ENCODE assay signal across 11 mouse cellular contexts in the genomic region with DNA sequence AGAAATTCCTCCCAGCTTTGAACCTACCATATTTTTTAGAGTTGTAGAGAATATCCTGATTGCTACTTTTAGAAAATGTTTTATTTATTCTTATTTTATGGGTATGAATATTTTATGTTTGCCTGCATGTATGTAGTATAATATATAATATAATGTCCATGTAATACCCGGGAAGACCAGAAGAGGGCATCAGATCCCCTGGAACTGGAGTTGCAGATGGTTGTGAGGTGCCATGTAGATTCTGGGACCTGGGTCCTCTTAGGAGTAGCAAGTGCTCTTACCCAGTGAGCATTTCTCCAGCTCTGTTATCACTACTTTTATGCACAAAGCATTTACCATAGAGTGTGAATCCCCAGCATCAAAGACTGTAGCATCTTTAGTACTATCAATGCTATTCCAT. TPM values are rescaled to one million over a fixed set of nuclear protein-coding genes. Genes with fewer than 3 reads are reported as not detected.
A peak's percentile ranks its signal among the peaks of the same experiment; 100 is the strongest.
DNase-seq lines count a peak whose midpoint lies in the region; ATAC-seq and TF ChIP-seq lines count a peak whose summit lies in the region.
"Had no signal": no experiment of that assay in that cellular context is flagged by ENCODE, and none has a peak within 500 bp of the region (broad histone marks: within the 10 kb centered on the region; RNA-seq: fewer than 3 reads in every experiment).

No protein-coding gene starts in this region.

- WGBS in kidney, embryonic 14.5 days, result 14% methylated on average over 1 of the region's 1 CpGs

- no peak overlapping the region for H3K4me3 ChIP-seq in kidney, embryonic 14.5 days (ENCODE audit: low read length)
- H3K4me3 ChIP-seq in ES-Bruce4 (ENCODE audit: low read depth, low read length), result no peak overlapping the region
- H3K4me3 ChIP-seq: hindbrain, embryonic 10.5 days had no signal

- H3K4me1 ChIP-seq in kidney, embryonic 14.5 days (ENCODE audit: control insufficient read depth, insufficient read depth, low read length), result 0 out of 2 replicates have a peak, but pooled peaks cover 4% of the 10 kb centered on the region
- H3K4me1 ChIP-seq in ES-Bruce4 (ENCODE audit: control insufficient read depth, insufficient read depth, low read length), result no peaks in the 10 kb centered on the region

- TF ChIP-seq POLR2A in ES-Bruce4 (IDR thresholded peaks at IDR 0.05; ENCODE audit: insufficient read depth, low read length), result no peak

- no peak overlapping the region for H3K9ac ChIP-seq in kidney, embryonic 14.5 days (ENCODE audit: low read depth, low read length)
- no peak overlapping the region for H3K9ac ChIP-seq in ES-Bruce4 (ENCODE audit: low read depth, poor library complexity, severe bottlenecking)

- no peaks in the 10 kb centered on the region for H3K9me3 ChIP-seq in kidney, embryonic 14.5 days (ENCODE audit: control insufficient read depth, low read length)
- H3K9me3 ChIP-seq in ES-Bruce4 (replicated peaks; ENCODE audit: control insufficient read depth, insufficient read depth, low read length, poor library complexity, severe bottlenecking), result no peaks in the 10 kb centered on the region
- H3K9me3 ChIP-seq: hindbrain, embryonic 10.5 days had no signal

- H3K4me2 ChIP-seq in kidney, embryonic 14.5 days (replicated peaks; ENCODE audit: low read depth, low read length), result no peak overlapping the region

- DNase-seq in CD4-positive, CD25-positive, alpha-beta regulatory T cell, adult 2 months (ENCODE audit: low read depth, low spot score), result peak; percentile 37
- DNase-seq in kidney, postnatal 36 days, result peak; percentile 24 to 27
- DNase-seq in lung, postnatal 14 days, result peak; percentile 16
- DNase-seq in cerebellum, adult 11 months, result no peak
- no peak for DNase-seq in adrenal gland, postnatal 25 days
- DNase-seq: gastrocnemius, postnatal 25 days; layer of hippocampus, adult 9-11 months had no signal

- TF ChIP-seq CTCF in ES-Bruce4 (IDR thresholded peaks at IDR 0.05; ENCODE audit: low read depth, low read length), result peak; percentile 56

- H3K27me3 ChIP-seq in kidney, embryonic 14.5 days (ENCODE audit: control insufficient read depth, insufficient read depth, low read length), result peaks cover 4% of the 10 kb centered on the region; the same call in 1 of the 2 replicates
- H3K27me3 ChIP-seq in ES-Bruce4 (ENCODE audit: control insufficient read depth, insufficient read depth, low read length, poor library complexity, severe bottlenecking), result no peaks in the 10 kb centered on the region

- no peak for ATAC-seq in CD4-positive, CD25-positive, alpha-beta regulatory T cell, adult 4 months
- no peak for ATAC-seq in kidney, embryonic 14.5 days (ENCODE audit: low FRiP score, low TSS enrichment)

- H3K36me3 ChIP-seq in kidney, embryonic 14.5 days (ENCODE audit: control insufficient read depth, insufficient read depth, low read length), result no peaks in the 10 kb centered on the region
- no peaks in the 10 kb centered on the region for H3K36me3 ChIP-seq in ES-Bruce4 (ENCODE audit: control insufficient read depth, insufficient read depth, low read length, poor library complexity, severe bottlenecking)
- H3K36me3 ChIP-seq: hindbrain, embryonic 10.5 days had no signal

- no peak for TF ChIP-seq EP300 in ES-Bruce4 (IDR thresholded peaks at IDR 0.05; ENCODE audit: insufficient read depth, low read depth, low read length)

- H3K27ac ChIP-seq in kidney, embryonic 14.5 days (ENCODE audit: low read depth, low read length), result no peak overlapping the region
- no peak overlapping the region for H3K27ac ChIP-seq in ES-Bruce4 (ENCODE audit: insufficient read depth, low read length)
- H3K27ac ChIP-seq: hindbrain, embryonic 10.5 days had no signal

RNA-seq across cellular contexts. Expression of a gene that starts 17.5 kb away (rescaled TPM):
- 10 to 100 TPM; 87.0 to 95.3 TPM for polyA plus RNA-seq in CD4-positive, CD25-positive, alpha-beta regulatory T cell, adult 4 months (2017; shearing (Covaris generic))
- polyA plus RNA-seq in kidney, embryonic 14.5 days (2014; fragmentation: Nextera tagmentation; extraction: Ambion mirVana), result 287 and 379 TPM in 2 replicates
- 306 and 309 TPM in 2 replicates for polyA plus RNA-seq in ES-Bruce4 (2011; ENCODE audit: insufficient read depth, insufficient read length, low read depth, missing spikeins)
- 284 and 333 TPM in 2 replicates for total RNA-seq in adrenal gland, postnatal 25 days (2021)

RNA-seq across cellular contexts. Expression of a gene that starts 52.9 kb away (rescaled TPM):
- polyA plus RNA-seq in CD4-positive, CD25-positive, alpha-beta regulatory T cell, adult 4 months (2017; shearing (Covaris generic)), result not detected
- 0.13 and 0.23 TPM in 2 replicates for polyA plus RNA-seq in kidney, embryonic 14.5 days (2014; fragmentation: Nextera tagmentation; extraction: Ambion mirVana)
- not detected in 2 replicates for polyA plus RNA-seq in ES-Bruce4 (2011; ENCODE audit: insufficient read depth, insufficient read length, low read depth, missing spikeins)
- 642 and 788 TPM in 2 replicates for total RNA-seq in adrenal gland, postnatal 25 days (2021)
- total RNA-seq: gastrocnemius, postnatal 25 days had no signal

Comparison
In these comparisons a context has a peak if more than half of its experiments do, and no peak if none do; other contexts are left out.
1. DNase-seq: peak in CD4-positive, CD25-positive, alpha-beta regulatory T cell, adult 2 months (single experiment), kidney, postnatal 36 days (2 of 2) and lung, postnatal 14 days (single experiment); none in cerebellum, adult 11 months (single experiment) and adrenal gland, postnatal 25 days (single experiment).